Mouse (Mus musculus): ENCODE results near the gene Slc28a1. TPM values are rescaled to one million over a fixed set of nuclear protein-coding genes. Genes with fewer than 3 reads are reported as not detected.
"Not testable (repeated sequence)": the region's sequence is repeated elsewhere in the genome, so short reads cannot be mapped to it uniquely, and the experiment has no call there.

Gene Slc28a1
- polyA plus RNA-seq, 1 experiment from 2014 or later = 0.05 TPM

DNA sequence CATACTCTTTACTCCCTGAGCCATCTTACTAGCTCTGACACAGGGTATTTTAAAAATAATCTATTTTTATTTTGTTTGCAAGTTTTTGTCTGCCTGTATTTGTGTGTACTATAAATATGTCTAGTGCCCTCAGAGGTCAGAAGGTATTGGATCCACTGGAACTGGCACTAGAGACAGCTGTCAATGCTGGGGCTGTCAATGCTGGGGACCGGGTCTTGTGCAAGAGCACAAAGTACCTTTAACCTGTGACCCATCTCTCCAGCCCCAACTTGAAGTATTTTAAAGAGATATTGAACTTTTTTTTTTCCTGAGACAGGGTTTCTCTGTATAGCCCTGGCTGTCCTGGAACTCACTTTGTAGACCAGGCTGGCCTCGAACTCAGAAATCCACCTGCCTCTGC lies 59.3 kb downstream of the Slc28a1 start:
- Histone ChIP-seq H3K4me2 (no peak overlapping the region), H3K4me1 (no peaks in the 10 kb centered on the region), H3K27me3 (replicated peaks) (no peaks in the 10 kb centered on the region), H3K9ac (replicated peaks) (no peak overlapping the region), H3K4me3 (replicated peaks) (no peak overlapping the region), H3K36me3 (no peaks in the 10 kb centered on the region), H3K9me3 (replicated peaks) (0 out of 2 replicates have a peak, but pooled peaks cover 8% of the 10 kb centered on the region), H3K27ac (replicated peaks) (no peak overlapping the region)
- no peak for ATAC-seq (ENCODE audit: low FRiP score)
- 99% methylated on average over 2 of the region's 2 CpGs for WGBS

DNA sequence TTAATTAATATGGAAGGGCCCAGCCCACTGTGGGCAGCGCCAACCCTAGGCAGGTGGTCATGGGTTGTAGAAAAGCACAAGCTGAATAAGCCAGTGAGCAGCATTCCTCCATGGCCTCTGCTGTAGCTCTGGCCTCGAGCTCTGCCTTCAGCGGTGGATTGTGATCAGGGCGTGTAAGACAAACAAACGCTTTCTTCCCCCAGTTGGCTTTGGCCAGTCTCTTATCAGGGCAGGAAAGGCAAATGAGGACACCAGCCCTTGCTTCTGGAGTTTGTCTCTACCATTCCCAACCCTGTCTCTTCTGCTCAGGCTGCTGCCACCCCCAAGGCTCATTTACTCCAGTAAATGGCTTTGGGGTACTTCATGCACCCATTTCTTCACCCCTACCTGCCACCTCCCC lies 60.1 kb downstream of the Slc28a1 start:
- Histone ChIP-seq H3K27me3 (replicated peaks) (no peaks in the 10 kb centered on the region), H3K36me3 (no peaks in the 10 kb centered on the region), H3K4me2 (no peak overlapping the region), H3K4me1 (no peaks in the 10 kb centered on the region), H3K9me3 (replicated peaks) (0 out of 2 replicates have a peak, but pooled peaks cover 8% of the 10 kb centered on the region), H3K4me3 (replicated peaks) (no peak overlapping the region), H3K9ac (replicated peaks) (no peak overlapping the region), H3K27ac (replicated peaks) (no peak overlapping the region)
- 88% methylated on average over 5 of the region's 5 CpGs for WGBS
- no peak for ATAC-seq (ENCODE audit: low FRiP score)

GRCm38 (mm10) chr7:81176187-81176769 lies 61.7 kb downstream of the Slc28a1 start:
- no peaks in the 10 kb centered on the region for H3K4me1 ChIP-seq
- H3K4me2 ChIP-seq = no peak overlapping the region
- WGBS = 55% methylated on average over 5 of the region's 5 CpGs
- no peak overlapping the region for H3K27ac ChIP-seq (replicated peaks)
- ATAC-seq (ENCODE audit: low FRiP score) = no peak
- no peaks in the 10 kb centered on the region for H3K36me3 ChIP-seq
- H3K9me3 ChIP-seq (replicated peaks) = 0 out of 2 replicates have a peak, but pooled peaks cover 8% of the 10 kb centered on the region
- no peak overlapping the region for H3K4me3 ChIP-seq (replicated peaks)
- H3K9ac ChIP-seq (replicated peaks) = no peak overlapping the region
- no peaks in the 10 kb centered on the region for H3K27me3 ChIP-seq (replicated peaks)

- Histone ChIP-seq H3K4me2 (no peak overlapping the region), H3K4me1 (no peaks in the 10 kb centered on the region), H3K9me3 (replicated peaks) (0 out of 2 replicates have a peak, but pooled peaks cover 2% of the 10 kb centered on the region), H3K9ac (replicated peaks) (no peak overlapping the region), H3K27me3 (replicated peaks) (no peaks in the 10 kb centered on the region), H3K4me3 (replicated peaks) (no peak overlapping the region), H3K27ac (replicated peaks) (no peak overlapping the region), H3K36me3 (no peaks in the 10 kb centered on the region)
- no peak for ATAC-seq (ENCODE audit: low FRiP score)
- WGBS = 73% methylated on average over 5 of the region's 5 CpGs
These were observed 64.9 kb downstream of the Slc28a1 start for GRCm38 (mm10) chr7:81179494-81179893.

DNA sequence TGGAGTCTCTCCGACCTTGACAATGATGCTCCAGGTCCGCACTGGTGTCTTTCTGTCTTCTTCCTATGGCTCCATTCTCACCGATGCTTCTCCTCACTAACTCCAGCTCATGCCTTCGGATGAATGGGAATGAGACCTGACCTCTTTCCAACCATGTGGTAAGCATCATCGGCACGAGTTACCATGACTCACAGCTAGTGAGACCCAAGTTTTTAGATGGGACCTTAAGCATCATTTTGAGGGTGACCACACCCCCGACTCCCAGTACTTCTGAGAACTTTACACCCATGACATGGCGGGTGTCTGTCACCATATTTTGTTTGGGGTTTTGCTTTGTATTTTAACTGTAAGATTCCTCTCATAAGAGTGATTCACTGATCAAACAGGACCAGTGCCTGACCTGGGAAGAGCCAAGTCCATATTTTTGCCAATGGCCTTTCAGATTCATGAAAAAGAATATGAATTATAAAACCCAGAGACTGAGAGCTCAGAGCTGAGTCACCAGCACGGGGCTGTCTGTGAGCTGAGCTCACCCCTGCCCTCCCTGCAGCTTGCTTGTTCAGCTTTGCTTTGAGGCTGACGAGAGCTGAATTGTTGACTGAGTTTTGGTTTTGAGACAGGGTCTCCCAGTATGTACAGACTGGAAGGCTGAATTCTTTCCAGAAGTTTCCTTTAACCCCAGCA lies 68.0 kb downstream of the Slc28a1 start:
- WGBS = 87% methylated on average over 10 of the region's 10 CpGs
- Histone ChIP-seq H3K4me3 (replicated peaks) (no peak overlapping the region), H3K4me1 (no peaks in the 10 kb centered on the region), H3K27me3 (replicated peaks) (no peaks in the 10 kb centered on the region), H3K27ac (replicated peaks) (no peak overlapping the region), H3K9ac (replicated peaks) (no peak overlapping the region), H3K9me3 (replicated peaks) (no peaks in the 10 kb centered on the region), H3K4me2 (no peak overlapping the region), H3K36me3 (no peaks in the 10 kb centered on the region)
- ATAC-seq (ENCODE audit: low FRiP score) = no peak

- H3K4me2 ChIP-seq = no peak overlapping the region
- ATAC-seq (ENCODE audit: low FRiP score) = no peak
- H3K9ac ChIP-seq (replicated peaks) = no peak overlapping the region
- H3K27ac ChIP-seq (replicated peaks) = no peak overlapping the region
- H3K9me3 ChIP-seq (replicated peaks) = no peaks in the 10 kb centered on the region
- H3K4me3 ChIP-seq (replicated peaks) = no peak overlapping the region
- H3K36me3 ChIP-seq = no peaks in the 10 kb centered on the region
- H3K27me3 ChIP-seq (replicated peaks) = no peaks in the 10 kb centered on the region
- no peaks in the 10 kb centered on the region for H3K4me1 ChIP-seq
These were observed 68.6 kb downstream of the Slc28a1 start for GRCm38 (mm10) chr7:81183181-81183580.

DNA sequence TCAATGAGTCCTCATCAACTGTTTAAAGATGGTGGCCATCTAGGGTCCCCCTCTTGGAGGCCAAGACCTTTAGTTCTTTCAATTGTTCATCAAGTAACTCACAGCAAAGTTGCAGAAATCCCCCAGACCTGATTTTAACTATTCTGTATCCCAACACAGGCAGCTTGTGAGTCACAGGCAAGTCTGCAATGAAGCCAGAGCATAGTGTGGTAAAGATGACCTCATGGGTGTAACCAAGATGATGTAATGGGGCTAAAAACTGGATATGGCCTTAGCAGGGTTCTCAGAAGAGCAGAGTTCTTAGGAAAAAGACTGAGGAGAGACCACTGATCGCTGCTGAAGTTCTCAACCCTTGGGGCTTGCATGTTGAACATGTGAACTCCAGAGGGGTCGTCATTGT lies 69.5 kb downstream of the Slc28a1 start:
- H3K4me2 ChIP-seq = no peak overlapping the region
- no peak overlapping the region for H3K4me3 ChIP-seq (replicated peaks)
- ATAC-seq (ENCODE audit: low FRiP score) = no peak
- no peak overlapping the region for H3K27ac ChIP-seq (replicated peaks)
- no peaks in the 10 kb centered on the region for H3K27me3 ChIP-seq (replicated peaks)
- WGBS = 86% methylated on average over 2 of the region's 2 CpGs
- no peaks in the 10 kb centered on the region for H3K9me3 ChIP-seq (replicated peaks)
- no peaks in the 10 kb centered on the region for H3K36me3 ChIP-seq
- H3K4me1 ChIP-seq = no peaks in the 10 kb centered on the region
- no peak overlapping the region for H3K9ac ChIP-seq (replicated peaks)

DNA sequence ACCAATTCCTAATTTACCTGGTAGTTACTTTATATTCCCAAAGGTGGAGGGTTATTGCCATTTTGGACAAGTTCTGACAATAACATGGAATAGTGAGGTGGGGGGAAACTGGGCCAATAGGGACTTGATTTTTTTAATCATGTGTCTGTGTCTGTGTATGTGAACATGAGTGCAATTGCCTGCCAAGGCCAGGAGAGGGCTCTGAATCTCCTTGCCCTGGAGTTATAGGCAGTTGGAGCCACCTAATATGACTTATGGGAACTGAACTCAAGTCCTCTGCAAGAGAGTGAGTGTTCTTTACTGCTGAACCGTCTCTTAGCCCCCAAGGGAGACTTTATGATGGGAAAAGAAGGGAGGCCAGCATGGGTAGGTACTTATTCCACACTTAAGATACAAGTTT lies 70.1 kb downstream of the Slc28a1 start:
- 81% methylated on average over 1 of the region's 1 CpGs for whole genome bisulfite sequencing
- Histone ChIP-seq H3K4me3 (replicated peaks) (no peak overlapping the region), H3K27ac (replicated peaks) (no peak overlapping the region), H3K4me1 (no peaks in the 10 kb centered on the region), H3K9ac (replicated peaks) (no peak overlapping the region), H3K4me2 (no peak overlapping the region), H3K36me3 (no peaks in the 10 kb centered on the region), H3K27me3 (replicated peaks) (no peaks in the 10 kb centered on the region), H3K9me3 (replicated peaks) (no peaks in the 10 kb centered on the region)
- no peak for ATAC-seq (ENCODE audit: low FRiP score)

DNA sequence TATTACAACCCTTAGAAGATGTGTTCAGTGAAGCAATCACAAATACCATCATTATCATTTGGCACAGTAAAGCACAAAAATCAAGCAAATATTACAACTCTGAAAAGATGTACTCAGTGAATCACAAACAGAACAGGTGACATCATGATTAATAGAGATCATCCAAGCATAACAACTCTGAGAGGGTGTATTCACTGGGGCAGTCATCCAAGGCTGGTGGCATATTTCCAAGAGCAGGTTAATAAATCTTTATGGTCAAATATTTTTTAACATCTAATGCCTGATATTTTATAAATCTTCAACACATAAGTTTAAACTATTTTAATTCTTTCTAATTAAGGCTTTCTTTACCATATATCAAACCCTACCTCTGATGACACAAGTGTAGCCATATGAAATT lies 71.4 kb downstream of the Slc28a1 start:
- not testable (repeated sequence) for H3K4me2 ChIP-seq; H3K4me1 ChIP-seq; H3K4me3 ChIP-seq (replicated peaks); H3K36me3 ChIP-seq; H3K27me3 ChIP-seq (replicated peaks); H3K27ac ChIP-seq (replicated peaks); H3K9ac ChIP-seq (replicated peaks); ATAC-seq (ENCODE audit: low FRiP score); H3K9me3 ChIP-seq (replicated peaks)

DNA sequence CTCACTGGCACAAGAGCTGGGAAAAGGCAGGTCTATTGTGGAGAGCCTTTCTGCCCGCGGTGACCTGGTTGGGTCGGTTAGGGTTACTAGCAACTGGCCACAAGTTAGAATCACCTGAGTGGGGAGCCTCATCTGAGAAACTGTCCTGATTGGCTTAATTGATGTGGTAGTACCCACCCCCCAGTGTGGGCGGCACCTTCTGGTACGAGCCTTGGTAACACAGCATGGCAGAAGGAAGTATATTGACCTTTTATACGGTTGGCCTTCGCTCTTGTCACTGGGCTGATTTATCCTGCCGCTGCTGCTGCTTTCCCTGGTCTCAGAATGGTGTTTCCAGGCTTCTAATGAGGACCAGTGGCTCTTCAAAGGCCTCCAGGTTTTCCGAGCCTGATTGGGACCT lies 74.6 kb downstream of the Slc28a1 start:
- no peak overlapping the region for H3K4me3 ChIP-seq (replicated peaks)
- no peaks in the 10 kb centered on the region for H3K27me3 ChIP-seq (replicated peaks)
- H3K9ac ChIP-seq (replicated peaks) = no peak overlapping the region
- H3K27ac ChIP-seq (replicated peaks) = no peak overlapping the region
- H3K4me1 ChIP-seq = no peaks in the 10 kb centered on the region
- 75% methylated on average over 9 of the region's 9 CpGs for WGBS
- ATAC-seq (ENCODE audit: low FRiP score) = no peak
- H3K9me3 ChIP-seq (replicated peaks) = no peaks in the 10 kb centered on the region
- no peaks in the 10 kb centered on the region for H3K36me3 ChIP-seq
- no peak overlapping the region for H3K4me2 ChIP-seq

GRCm38 (mm10) chr7:81195509-81195908 lies 80.9 kb downstream of the Slc28a1 start:
- WGBS = 70% methylated on average over 4 of the region's 4 CpGs
- Histone ChIP-seq H3K27me3 (replicated peaks) (no peaks in the 10 kb centered on the region), H3K4me2 (no peak overlapping the region)

DNA sequence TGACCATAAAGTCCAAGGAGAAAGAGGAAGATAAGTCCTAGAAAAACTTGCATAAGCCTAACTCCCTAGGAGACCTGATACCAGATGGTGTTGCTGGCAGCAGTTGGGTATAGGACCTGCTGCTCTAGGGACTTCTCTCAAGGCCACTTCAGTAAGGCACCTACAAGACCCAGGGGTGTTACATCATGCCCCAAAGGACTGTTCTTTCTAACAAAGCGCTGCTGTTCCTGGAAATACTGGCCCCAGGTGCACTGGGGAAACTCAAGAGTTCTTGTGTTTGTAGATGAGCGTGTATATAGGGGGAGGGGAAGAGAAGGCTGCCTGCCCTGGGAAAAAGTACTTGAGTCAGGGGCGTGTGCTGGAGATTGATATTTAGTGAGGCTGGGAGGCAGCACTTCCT lies 82.2 kb downstream of the Slc28a1 start:
- H3K4me3 ChIP-seq (replicated peaks) = no peak overlapping the region
- H3K27me3 ChIP-seq (replicated peaks) = no peaks in the 10 kb centered on the region
- H3K4me2 ChIP-seq = no peak overlapping the region
- H3K36me3 ChIP-seq = no peaks in the 10 kb centered on the region
- 67% methylated on average over 3 of the region's 3 CpGs for WGBS
- H3K9ac ChIP-seq (replicated peaks) = no peak overlapping the region
- H3K4me1 ChIP-seq = peaks cover 9% of the 10 kb centered on the region
- no peaks in the 10 kb centered on the region for H3K9me3 ChIP-seq (replicated peaks)
- H3K27ac ChIP-seq (replicated peaks) = no peak overlapping the region
- ATAC-seq (ENCODE audit: low FRiP score) = no peak

More at GRCm38 (mm10) chr7:81195509-81195908, 80.9 kb downstream of the Slc28a1 start:
- H3K36me3 ChIP-seq = no peaks in the 10 kb centered on the region
- no peak overlapping the region for H3K9ac ChIP-seq (replicated peaks)
- no peak overlapping the region for H3K27ac ChIP-seq (replicated peaks)
- H3K4me1 ChIP-seq = peaks cover 9% of the 10 kb centered on the region
- no peaks in the 10 kb centered on the region for H3K9me3 ChIP-seq (replicated peaks)
- no peak overlapping the region for H3K4me3 ChIP-seq (replicated peaks)
- no peak for ATAC-seq (ENCODE audit: low FRiP score)

Measured in neural tube, embryonic 15.5 days (tissue).